Mouse (Mus musculus) embryo, embryonic 11.5 days (tissue): ENCODE data around the gene Abcd1.
A peak's percentile ranks its signal among the peaks of the same experiment; 100 is the strongest.
"Not testable (repeated sequence)": the region's sequence is repeated elsewhere in the genome, so short reads cannot be mapped to it uniquely, and the experiment has no call there.

Experiments used
- DNase-seq: peaks from one replicate; pipeline ENCODE4 v3.0.0-alpha.2; 2012; ENCODE audit warnings: low read depth, low spot score

Gene Abcd1

DNA sequence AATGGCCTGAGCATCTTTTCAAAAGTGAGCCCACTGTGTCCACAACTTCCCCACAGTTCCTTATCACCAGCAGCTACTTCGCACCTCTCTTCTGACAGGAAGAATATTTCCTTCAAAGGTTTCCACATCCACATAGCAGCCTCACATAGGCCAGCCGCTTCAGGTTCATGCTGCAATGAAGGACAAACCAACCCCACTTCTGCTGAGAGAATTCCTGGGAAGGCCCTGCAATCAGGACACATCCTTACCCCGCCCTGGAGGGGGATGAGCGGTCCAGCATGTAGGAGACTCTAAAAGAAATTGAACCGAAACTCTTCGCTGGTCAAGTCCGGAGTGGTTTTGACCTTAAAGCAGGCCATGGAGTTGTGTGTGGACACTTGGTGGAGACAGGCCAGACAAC is 23.4 kb downstream of the Abcd1 start:
- not testable (repeated sequence) for DNase-seq

DNA sequence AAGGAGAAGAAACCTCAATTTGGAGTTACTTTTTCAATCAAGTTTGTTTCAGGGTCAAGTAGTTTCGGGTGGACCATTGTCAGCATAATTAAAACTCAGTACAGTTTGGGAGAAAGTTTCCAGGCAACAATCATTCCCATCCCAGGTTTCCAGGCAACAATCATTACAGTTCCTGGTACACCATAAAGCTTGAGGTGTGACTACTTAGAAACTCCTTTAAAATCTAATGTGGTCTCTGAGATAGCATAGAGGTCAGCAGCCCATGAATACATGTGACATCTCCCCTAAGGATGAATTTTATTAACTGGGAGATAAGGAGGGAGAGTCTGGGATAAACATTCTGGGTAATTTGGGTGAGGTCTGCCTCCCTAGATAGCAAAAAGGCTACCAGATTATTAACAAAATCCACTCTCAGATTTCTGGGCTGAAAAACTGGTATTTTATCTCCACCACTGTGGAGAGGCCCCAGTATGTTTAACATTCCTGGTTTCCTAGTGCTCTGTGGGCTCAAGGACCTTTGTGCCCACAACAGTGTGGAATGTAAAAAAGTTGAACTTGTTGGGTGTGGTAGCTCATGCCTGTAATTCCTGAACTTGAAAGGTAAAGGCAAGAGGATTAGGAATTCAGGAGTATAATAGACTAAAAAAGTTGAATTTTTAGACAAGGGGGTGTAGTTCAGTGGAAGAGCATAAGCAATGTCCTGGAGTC is 28.5 kb downstream of the Abcd1 start:
- DNase-seq: no peak

DNA sequence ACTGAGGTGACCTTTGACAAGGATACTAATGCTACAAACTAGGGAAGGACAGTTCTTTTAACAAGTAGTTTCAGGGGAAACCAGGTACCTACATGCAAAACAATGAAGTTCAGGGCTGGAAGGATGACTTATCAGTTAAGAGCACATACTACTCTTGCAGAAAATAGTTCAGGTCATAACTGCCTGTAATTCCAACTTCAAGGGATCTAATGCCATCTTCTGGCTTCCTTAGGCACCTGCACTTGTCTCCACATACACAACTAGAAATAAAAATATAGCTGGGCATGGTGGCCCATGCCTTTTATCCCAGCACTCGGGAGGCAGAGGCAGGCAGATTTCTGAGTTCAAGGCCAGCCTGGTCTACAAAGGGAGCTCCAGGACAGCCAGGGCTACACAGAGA is 32.6 kb downstream of the Abcd1 start:
- DNase-seq: no peak

DNA sequence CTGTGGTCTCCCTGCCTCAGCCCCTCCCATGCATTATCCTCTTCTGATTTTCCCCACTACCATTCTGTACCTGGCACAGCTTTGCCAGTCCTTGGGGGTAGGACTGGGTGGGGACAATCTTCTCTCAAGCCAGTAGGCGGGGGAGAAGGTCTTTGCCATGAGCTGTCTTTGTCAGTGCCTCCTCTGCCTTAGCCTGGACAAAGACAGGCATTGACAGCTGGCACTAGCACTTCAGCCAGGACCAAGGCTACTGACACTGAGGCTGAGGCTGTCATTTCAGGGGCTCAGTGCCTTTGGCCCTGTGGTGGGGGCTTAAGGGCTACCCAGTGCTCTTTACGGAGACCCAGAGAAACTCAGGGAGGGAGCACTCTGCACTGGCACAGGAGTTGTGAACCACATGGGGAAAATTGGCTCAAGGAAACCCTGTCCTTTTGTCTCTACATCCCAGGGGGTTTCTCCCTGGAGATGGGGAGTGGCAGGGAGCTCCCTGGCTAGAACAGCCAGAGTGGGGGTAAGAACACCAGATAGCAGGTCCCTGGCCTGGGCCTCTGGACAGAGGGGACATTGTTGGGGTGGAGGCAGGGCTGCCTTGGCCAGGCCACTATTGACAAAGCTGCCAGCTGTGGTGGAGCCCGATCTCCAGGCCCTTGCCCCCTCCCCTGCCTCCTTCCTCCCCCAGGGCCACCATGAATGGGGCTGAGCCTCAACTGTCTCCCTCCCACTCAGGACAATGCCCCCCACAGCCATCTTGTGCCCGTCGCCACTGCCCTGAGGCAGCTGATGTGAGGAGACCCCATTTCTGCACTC is 40.1 kb downstream of the Abcd1 start, which contains the start of gene Plxnb3:
Gene Plxnb3, plus strand, starts transcription at position 757 of the 807 bp plus-strand sequence.
- no peak for DNase-seq

DNA sequence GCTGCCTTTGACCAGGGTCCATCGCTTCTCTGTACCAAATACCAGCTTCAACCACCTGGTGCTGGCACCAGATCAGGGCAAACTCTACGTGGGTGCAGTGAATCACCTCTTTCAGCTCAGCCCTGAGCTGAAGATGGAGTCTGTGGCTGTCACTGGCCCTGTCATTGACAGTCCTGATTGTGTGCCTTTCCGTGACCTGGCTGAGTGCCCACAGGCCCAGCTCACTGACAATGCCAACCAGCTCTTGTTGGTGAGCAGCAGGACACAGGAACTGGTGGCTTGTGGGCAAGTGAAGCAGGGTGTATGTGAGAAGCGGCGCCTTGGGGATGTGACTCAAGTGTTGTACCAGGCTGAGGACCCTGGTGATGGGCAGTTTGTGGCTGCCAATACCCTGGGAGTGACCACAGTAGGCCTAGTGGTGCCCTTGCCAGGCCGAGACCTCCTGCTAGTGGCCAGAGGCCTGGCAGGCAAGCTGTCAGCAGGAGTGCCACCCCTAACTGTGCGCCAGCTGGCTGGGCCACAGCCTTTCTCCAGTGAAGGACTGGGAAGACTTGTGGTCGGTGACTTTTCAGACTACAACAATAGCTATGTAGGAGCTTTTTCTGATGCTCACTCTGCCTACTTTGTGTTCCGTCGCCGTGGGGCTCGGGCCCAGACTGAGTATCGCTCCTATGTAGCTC is 42.4 kb downstream of the Abcd1 start:
- DNase-seq: no peak

DNA sequence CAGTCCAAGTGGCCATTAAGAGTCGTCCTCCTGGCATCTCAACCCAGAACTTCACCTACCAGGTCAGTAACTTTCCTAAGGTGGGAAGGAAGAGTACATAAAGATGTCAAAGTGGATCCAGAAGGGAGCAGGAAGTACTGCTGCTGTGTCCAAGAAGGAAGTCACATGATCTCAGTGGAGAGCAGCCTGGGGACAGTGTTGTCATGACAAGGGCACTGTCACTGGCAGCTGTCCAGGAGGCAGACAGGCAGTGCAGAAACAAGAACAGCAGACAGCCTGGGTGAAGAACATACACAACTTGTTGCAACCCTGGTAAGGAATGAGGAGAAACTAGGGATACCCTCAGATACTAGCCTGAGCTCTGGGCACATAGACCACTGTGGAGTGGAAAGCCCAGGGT is 48.9 kb downstream of the Abcd1 start:
- DNase-seq: no peak

GRCm38 (mm10) chrX:73767267-73767666 is 50.9 kb downstream of the Abcd1 start:
- DNase-seq: no peak

DNA sequence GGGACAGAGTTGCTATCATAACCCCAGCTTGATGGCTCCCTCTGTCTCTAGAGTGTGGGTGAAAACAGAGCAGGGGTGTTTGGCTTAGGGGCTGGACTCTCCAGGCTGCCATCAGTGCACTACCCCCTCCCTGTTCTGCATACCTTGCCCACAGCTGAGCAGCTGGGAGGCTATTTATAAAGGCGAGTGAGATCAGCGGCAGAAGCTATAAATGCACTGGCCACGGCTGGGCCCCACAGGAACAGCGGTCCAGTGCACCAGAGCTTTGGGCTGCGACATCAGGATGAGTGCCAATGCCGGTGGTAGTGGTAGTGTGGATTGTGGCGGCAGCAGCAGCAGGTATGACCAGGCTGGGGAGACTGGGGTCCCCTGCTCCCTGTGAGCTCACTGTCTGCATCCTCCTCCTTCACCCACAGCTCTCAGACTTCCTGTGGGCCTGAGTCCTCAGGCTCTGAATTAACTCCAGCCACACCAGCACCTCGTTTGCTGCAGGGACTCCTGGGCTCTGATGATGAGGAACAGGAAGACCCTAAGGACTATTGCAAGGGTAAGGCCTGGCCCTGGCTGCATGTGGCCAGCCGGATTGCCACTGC is 57.9 kb downstream of the Abcd1 start, which contains the start of gene Srpk3:
Gene Srpk3, plus strand, starts transcription at position 238 of the 593 bp plus-strand sequence.
- DNase-seq: no peak

DNA sequence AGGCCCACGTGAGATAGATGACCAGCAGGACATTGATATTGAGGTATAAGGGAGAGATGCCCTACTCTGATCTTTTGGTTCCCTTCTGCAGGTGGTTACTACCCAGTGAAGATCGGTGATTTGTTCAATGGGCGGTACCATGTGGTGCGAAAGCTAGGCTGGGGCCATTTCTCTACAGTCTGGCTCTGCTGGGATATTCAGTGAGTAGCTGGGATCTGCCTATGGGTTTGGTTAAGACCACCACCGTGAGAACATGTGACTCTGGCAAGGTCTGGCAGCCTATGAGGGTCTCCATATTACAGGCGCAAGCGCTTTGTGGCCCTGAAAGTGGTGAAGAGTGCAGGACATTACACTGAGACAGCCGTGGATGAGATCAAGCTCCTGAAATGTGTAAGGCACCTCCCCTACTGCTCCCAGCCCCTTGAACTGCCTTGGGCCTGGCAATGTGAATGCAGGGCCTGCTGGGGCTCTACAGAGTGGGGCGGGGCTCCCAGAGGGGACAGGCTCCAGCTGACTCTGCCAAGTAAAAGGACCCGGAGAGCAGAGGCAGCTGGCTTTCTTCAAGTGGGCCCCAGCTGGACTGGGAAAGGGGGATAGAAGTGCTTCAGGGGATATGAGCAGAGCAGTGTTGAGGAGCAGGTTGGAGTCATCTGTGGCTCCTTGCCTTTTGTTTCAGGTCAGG is 58.5 kb downstream of the Abcd1 start:
- no peak for DNase-seq

DNA sequence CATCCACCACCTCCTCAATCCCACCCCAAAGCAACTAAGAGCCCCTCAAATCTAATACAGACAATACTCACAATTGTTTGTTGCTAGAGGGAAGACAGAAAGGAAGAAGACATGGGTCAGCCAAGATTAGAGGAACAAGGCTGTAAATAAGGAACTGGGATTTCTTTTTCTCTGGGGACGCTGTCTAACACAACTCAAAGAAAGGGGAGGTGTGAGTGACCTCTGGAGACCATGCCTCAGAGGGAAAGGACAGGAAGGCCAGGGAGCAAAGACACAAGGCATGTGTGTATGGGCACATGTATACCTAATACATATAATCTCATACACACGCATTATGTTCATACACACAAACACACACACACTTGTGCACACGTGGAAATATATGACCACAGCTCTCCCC is 65.8 kb downstream of the Abcd1 start:
- no peak for DNase-seq

DNA sequence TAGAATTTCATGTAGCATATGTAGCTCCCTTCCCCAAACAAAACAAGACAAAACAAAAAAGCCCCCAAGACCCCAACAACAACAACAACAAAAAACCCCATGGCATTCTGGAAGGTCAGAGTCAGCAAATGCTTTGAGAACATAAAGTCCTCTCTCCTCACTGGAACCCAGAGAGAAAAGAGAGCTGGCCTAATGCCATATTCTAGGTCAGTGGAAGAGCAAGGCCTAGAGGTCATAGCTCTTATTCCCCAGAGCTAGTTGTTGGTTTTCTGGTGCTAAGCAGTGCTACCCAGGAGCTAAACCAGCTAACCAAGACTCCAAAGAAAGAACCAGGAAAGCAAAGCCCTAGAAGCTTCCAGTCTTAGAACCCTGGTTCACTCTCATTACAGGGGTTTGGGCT is 69.3 kb downstream of the Abcd1 start:
- no peak for DNase-seq

GRCm38 (mm10) chrX:73786364-73787224 is 70.2 kb downstream of the Abcd1 start, which contains the start of the genes Idh3g and Ssr4:
Gene Idh3g, minus strand, starts transcription at chrX:73786897.
Gene Ssr4, plus strand, starts transcription at chrX:73787028.
- peak; percentile 85 for DNase-seq

- no peak for DNase-seq
These were observed 70.8 kb downstream of the Abcd1 start for GRCm38 (mm10) chrX:73787225-73787558.
